Mouse (Mus musculus) inflammation-experienced regulatory T-cells, adult 6 months (primary cell): ENCODE results near the gene Klc4. TPM values are rescaled to one million over a fixed set of nuclear protein-coding genes. Genes with fewer than 3 reads are reported as not detected.
A peak's percentile ranks its signal among the peaks of the same experiment; 100 is the strongest.

Experiments
- ATAC-seq: one replicate; pipeline ENCODE4 v1.8.0; 2017
- polyA plus RNA-seq, 3 experiments: library from polyadenylated mRNA; unstranded; fragments of 100-300 nt; shearing (Covaris generic); gene quantifications; one replicate each; pipeline ENCODE4 v1.2.1; 2017

The Klc4 gene
- 10 to 100 TPM in 1 of 3 experiments, 1 to 10 TPM in 2; 7.6 to 10.1 (median 9.1) TPM for polyA plus RNA-seq

GRCm38 (mm10) chr17:46645561-46646321 is at the start of gene Klc4, which contains the start of gene Mrpl2:
Gene Klc4, minus strand, starts transcription at chr17:46646022.
Gene Mrpl2, plus strand, starts transcription at chr17:46646229.
- ATAC-seq, result peak; percentile 80

DNA sequence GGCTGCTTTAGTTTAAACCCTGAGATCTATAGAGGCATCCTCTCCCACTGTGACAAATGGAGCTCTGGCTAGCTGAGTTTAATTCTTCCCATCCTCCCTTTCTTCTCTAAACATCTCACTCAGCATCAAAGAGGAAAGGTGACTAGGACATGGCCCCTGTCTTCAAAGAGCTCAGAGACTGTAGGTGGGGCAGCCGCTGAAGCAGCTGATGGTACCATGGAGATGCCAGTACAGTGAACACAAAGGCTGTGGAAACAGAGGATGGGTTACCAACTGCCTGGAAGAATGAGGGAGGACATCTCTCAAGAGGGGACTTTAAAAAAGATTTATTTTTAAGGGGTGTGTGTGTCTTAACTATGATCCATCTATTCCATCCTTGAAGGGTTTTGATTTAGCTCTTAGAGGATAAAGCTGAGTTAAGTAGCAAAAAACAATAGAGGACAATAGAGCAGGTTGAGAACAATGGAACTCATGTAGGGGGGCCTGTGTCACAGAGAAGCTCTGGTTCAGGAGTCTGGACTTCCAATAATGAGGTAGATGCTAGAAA is 48.8 kb upstream of the Klc4 start:
- no peak for ATAC-seq

- no peak for ATAC-seq
Observed at GRCm38 (mm10) chr17:46691390-46691789, 45.6 kb upstream of the Klc4 start.

DNA sequence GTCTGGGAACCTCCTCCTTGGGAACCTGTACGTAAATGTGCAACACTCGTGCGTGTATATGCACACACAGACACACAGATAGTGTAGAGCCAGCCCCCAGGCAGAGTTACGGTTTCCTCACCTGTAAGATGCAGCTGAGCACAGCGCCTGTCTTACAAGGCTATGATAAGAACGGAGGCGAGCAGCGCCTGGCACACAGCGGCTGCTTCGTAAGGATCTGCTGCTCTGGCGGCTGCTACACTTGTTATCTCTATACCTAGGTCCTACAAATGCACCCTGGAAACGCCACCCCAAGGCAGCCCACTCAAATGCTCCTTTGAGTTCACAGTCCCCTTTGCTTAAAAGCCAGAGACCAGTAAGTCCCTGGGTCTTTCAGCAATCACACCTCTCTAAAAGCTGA is 44.8 kb upstream of the Klc4 start:
- ATAC-seq, result no peak

DNA sequence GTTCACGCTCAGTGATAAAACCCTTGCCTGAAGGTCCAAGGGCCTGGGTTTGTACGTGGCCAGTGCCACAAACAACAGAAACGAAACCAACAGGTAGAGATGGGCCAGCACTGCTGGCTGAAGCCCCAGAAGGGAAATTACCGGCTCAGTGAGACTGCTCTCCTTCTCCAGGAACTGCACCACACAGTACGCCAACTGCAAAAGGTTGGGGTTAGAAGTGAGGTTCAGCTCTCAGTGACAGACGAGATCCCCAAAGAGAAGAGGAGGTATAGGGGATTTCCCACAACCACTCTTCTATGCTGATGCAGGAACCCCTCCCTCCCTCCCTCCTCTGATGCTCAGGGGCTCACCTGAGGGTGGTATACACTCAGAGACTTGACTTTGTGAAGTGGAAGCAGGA is 40.1 kb upstream of the Klc4 start:
- ATAC-seq, result peak; percentile 79

GRCm38 (mm10) chr17:46682654-46683389 is 37.0 kb upstream of the Klc4 start:
- no peak for ATAC-seq

DNA sequence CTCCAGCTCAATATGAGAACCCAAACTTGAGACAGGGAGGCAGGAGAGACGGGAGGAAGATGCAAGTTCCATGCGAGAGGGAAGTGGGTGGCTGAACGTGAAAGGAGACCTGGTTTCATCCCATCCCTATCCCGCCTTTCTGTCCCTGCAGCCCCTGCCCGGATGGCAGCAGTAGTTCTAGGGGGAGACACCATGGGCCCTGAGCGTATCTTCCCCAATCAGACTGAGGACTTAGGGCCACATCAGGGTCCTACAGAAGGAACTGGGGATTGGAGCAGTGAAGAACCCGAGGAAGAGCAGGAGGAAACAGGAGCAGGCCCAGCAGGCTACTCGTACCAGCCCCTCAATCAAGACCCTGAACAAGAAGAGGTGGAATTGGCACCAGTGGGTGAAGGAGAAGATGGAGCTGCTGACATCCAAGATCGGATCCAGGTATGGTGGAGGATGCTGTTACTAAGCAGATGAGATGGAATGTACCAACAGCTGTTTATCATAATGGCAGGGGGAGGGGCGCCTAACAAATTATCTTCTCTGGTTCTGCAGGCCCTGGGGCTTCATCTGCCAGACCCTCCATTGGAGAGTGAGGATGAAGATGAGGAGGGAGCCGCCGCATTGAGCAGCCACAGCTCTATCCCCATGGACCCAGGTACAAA is 35.8 kb upstream of the Klc4 start:
- no peak for ATAC-seq

- ATAC-seq, result peak; percentile 98
Observed at GRCm38 (mm10) chr17:46680760-46681373, 35.0 kb upstream of the Klc4 start, which contains the start of gene Klhdc3. Gene Klhdc3, minus strand, starts transcription at chr17:46680914.

DNA sequence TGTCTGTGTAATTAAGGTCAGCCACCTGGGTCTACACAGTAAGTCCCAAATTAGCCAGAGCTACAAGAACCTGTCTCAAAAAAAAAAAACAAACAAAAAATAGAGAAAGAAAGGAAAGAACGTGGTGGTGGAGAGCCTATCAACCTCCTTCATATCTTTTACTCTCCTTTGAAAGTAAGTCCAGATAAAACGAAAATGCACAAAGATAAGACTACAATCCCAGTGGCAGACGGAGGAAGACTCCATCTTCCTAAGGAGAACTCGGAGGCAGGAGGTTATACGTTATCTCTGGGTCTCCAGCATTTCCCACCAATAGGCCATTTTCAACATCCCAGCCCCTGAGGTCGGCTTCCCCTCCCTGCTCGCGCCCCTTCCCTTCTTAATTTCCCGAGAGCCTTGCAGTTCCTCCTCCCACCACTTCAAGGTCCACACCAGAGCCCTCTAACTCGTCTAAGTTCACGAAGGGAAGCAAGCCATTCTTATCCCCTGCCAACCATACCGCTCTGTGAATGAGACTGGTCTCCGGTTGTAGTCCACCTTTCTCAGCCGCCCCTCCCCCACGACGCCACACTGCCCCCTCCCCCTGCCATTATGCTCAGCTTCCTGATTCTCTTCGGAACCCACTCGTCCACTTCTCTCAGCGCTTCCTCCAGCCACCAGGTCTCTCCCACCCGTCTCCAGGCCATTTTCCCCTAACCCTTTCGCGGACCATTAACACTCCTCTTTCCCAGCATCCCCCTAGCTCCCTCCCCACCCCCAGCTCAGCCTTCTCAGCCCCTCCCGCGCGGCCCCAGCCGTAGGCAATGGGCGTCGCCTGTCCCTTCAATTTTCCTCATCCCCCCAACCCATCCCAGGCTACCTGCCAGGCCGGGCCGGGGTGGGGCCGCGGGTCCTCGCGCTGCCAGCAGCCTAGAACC is 34.3 kb upstream of the Klc4 start:
- ATAC-seq, result no peak

DNA sequence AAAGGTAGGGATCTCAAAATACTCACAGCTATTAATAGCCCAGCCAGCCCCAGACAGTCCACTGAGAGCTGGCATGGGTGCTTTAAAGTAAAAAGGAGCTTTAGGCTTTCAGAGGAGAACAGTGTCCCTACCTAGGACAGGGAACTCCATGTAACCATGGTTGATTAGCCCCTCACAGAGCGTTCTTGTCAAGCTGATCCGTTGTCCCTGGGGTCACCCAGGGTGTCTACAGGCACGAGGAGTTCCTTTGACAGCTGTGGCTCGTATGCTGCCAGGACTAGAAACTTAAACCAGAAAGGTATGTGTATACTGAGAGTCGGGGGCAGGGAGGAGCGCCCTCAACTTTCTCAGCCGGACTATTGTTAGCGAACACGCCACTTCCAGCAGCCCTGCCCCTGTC is 33.1 kb upstream of the Klc4 start:
- ATAC-seq, result no peak

GRCm38 (mm10) chr17:46678416-46678815 is 32.6 kb upstream of the Klc4 start, which contains the start of gene Mea1:
Gene Mea1, plus strand, starts transcription at chr17:46678793.
- ATAC-seq, result no peak

DNA sequence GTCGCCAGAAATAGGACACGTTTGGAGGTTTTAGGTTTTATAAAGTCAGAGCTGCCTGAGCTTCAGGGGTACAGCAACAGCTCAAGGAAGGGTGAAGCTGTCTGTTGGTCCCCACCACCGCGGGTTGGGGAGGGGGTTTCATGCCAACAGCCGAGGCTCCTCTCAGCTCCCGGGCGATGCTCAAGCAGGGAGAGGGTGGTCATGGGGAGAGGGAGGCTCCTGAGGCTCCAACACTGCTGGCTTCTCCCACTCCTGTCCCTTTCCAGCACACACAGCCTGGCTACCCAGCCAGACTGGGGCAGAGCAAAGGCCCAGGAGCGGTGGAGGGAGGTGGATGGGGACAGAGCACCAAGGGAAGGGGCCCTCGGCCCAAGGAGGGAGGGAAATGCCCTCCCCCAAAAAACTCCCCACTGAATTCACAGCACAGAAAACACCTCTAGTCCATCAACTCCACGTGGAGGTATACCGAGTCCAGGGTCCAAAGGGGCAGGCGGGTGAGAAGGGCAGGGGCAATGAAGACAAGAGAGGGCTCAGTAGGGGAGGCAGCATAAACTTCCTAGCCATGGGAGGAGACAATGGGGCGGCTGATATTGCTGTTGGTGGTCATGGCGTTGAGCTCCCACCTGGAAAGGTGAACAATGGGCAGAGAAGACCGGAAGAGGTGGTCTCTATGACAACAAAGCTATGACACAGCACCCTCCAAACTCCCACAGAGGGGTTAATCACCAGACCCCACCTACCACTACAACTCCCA is 28.9 kb upstream of the Klc4 start:
- ATAC-seq, result peak; percentile 18

- peak; percentile 100 for ATAC-seq
Observed at GRCm38 (mm10) chr17:46673850-46674529, 28.2 kb upstream of the Klc4 start, which contains the start of gene Rrp36. Gene Rrp36, minus strand, starts transcription at chr17:46674352.

DNA sequence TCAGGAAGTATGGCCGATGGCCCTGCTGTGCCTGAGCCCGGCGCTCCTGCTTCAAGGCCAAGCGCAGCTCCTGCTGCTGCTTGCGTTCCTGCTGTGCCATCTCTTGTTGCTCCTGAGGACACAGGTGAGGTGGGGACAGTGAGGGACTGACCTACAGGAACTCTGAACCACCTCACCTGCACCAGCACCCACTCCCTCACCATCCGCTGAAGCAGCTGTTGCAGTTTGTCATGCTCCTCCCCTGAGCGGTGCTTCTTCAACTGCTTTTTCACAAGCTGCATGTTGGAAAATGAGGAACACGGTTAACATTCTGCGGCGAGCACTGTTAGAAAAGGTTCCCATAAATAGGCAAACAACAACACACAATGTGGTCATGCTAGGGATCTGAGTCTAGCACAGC is 24.1 kb upstream of the Klc4 start:
- no peak for ATAC-seq

- ATAC-seq, result no peak
Observed at GRCm38 (mm10) chr17:46667712-46668111, 21.9 kb upstream of the Klc4 start.

DNA sequence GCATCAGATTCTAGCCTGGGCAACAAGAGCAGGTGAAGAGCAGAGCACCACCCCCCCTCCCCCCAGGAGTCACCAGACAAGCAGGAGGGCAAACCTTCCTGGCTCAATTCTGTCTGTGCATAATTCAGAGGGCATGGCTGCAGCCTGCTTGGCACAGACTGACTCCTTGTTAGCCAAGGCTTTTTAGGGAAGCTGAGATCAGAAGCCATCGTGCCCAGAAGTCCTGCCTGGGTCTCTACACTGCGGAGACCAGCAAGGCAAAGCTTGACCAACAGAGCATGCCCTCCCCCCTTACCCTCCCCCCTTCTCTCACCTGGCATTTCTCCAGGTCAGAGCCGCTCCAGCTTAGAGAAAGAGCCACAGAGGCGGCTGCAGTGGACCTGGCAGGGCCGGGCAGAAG is 16.9 kb upstream of the Klc4 start:
- no peak for ATAC-seq

- no peak for ATAC-seq
Observed at GRCm38 (mm10) chr17:46661981-46662380, 16.2 kb upstream of the Klc4 start.

DNA sequence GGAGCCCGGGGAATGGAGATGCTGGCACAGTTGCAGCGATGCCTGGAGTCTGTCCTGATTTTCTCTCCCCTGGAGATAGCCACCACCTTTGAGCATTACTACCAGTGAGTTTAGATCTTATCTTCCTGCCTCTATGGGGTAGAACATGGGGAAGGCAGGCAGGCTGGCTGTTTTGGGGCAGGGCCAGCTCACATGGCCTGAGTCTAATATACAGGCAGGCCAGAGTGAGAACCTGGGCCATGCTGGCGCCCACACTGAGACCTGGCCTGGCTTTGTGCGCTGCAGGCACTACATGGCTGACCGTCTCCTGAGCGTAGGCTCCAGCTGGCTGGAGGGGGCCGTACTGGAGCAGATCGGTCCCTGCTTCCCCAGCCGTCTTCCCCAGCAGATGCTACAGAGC is 15.5 kb upstream of the Klc4 start:
- no peak for ATAC-seq

DNA sequence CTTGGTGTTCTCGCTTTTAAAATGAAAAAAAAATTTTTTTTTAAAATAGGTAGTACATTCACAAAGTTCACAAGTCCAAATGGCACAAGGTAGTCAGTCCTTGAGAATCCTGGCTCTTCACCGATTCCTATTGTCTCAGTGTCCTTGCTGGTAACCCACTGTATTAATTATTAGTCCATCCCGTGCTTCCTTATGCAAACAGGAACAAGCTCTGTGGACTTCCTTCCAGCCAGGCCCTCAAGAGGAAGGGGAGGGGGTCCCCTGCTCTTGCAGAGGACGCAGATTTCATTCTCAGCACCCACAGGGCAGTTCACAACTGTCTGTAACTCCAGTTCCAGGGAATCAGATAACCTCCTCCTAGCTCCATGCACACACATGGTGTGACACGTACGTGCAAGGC is 10.2 kb upstream of the Klc4 start:
- ATAC-seq, result no peak
